Mouse (Mus musculus): Measurements from ENCODE around the gene Tekt1. TPM values are rescaled to one million over a fixed set of nuclear protein-coding genes. Genes with fewer than 3 reads are reported as not detected.

Tekt1 gene
- polyA plus RNA-seq, 1 experiment, result not detected

DNA sequence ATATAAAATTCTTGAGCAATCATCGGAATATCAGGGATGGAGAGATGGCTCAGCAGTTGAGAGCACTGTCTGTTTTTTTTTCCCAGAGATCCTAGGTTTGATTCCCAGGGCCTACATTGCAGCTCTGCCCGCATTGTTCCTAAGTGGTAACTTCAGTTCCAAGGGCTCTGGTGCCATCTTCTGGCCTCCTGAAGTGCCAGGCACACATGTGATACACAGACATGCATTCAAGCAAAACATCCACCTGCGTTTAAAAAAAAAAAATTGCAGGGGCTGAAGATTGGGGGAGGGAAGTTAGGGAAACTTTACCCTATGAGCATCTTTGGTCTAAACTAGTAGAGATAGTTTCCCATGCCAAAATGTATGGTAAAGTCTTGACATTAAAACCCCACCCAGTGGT lies 37.8 kb downstream of the Tekt1 start:
- no peak overlapping the region for H3K27ac ChIP-seq (ENCODE audit: control insufficient read depth, insufficient read depth, low read depth, low read length, poor library complexity)
- WGBS, result 53% methylated on average over 3 of the region's 3 CpGs
- no peak for TF ChIP-seq POLR2A (IDR thresholded peaks at IDR 0.05; ENCODE audit: borderline replicate concordance, control insufficient read depth, low read depth, low read length)
- TF ChIP-seq CTCF (IDR thresholded peaks at IDR 0.05; ENCODE audit: control insufficient read depth, insufficient read depth, low read length), result peak; percentile 61
- no peaks in the 10 kb centered on the region for H3K4me1 ChIP-seq (ENCODE audit: control insufficient read depth, insufficient read depth, low read length)
- H3K4me3 ChIP-seq (replicated peaks; ENCODE audit: control insufficient read depth, low read depth, low read length), result no peak overlapping the region

DNA sequence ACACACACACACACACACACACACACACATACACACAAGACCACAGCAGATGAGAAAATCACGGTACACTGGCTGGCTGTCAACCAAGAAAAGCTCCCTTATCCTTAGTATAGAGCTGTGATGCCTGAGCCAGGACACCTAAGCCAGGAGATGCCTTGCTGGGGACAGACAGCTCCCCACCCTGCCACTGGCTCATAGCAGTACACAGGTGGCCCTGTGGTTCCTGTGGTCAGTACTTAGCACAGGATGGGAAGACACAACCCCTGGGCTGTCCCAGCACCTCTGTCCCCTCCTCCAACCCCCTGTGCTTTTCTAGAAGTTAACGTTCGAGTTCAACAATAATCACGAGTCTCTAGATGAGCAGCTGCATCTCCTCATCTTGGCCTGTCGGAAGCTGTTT lies 44.2 kb downstream of the Tekt1 start:
- Histone ChIP-seq H3K27ac (ENCODE audit: control insufficient read depth, insufficient read depth, low read depth, low read length, poor library complexity) (no peak overlapping the region), H3K4me3 (replicated peaks; ENCODE audit: control insufficient read depth, low read depth, low read length) (no peak overlapping the region)
- WGBS, result 74% methylated on average over 5 of the region's 5 CpGs

GRCm38 (mm10) chr11:72314151-72314895 lies 47.9 kb downstream of the Tekt1 start, which contains the start of gene Fbxo39:
Gene Fbxo39, plus strand, starts transcription at chr11:72314444.
- 11% methylated on average over 42 of the region's 42 CpGs for WGBS
- H3K27ac ChIP-seq (ENCODE audit: control insufficient read depth, insufficient read depth, low read depth, low read length, poor library complexity), result no peak within 1 kb of the TSS; the same call in 1 of the 2 replicates
- H3K4me1 ChIP-seq (ENCODE audit: control insufficient read depth, insufficient read depth, low read length), result no peaks in the 10 kb centered on the region
- TF ChIP-seq POLR2A (IDR thresholded peaks at IDR 0.05; ENCODE audit: borderline replicate concordance, control insufficient read depth, low read depth, low read length), result no peak
- no peak for TF ChIP-seq CTCF (IDR thresholded peaks at IDR 0.05; ENCODE audit: control insufficient read depth, insufficient read depth, low read length)
- H3K4me3 ChIP-seq (replicated peaks; ENCODE audit: control insufficient read depth, low read depth, low read length), result no peak within 1 kb of the TSS

More for the DNA sequence above, 44.2 kb downstream of the Tekt1 start:
- TF ChIP-seq CTCF (IDR thresholded peaks at IDR 0.05; ENCODE audit: control insufficient read depth, insufficient read depth, low read length), result no peak
- no peak for TF ChIP-seq POLR2A (IDR thresholded peaks at IDR 0.05; ENCODE audit: borderline replicate concordance, control insufficient read depth, low read depth, low read length)
- no peaks in the 10 kb centered on the region for H3K4me1 ChIP-seq (ENCODE audit: control insufficient read depth, insufficient read depth, low read length)

GRCm38 (mm10) chr11:72311355-72312001 lies 50.8 kb downstream of the Tekt1 start:
- TF ChIP-seq POLR2A (IDR thresholded peaks at IDR 0.05; ENCODE audit: borderline replicate concordance, control insufficient read depth, low read depth, low read length) (no peak), CTCF (IDR thresholded peaks at IDR 0.05; ENCODE audit: control insufficient read depth, insufficient read depth, low read length) (no peak)
- no peaks in the 10 kb centered on the region for H3K4me1 ChIP-seq (ENCODE audit: control insufficient read depth, insufficient read depth, low read length)
- no peak overlapping the region for H3K4me3 ChIP-seq (replicated peaks; ENCODE audit: control insufficient read depth, low read depth, low read length)
- 82% methylated on average over 10 of the region's 10 CpGs for WGBS
- H3K27ac ChIP-seq (ENCODE audit: control insufficient read depth, insufficient read depth, low read depth, low read length, poor library complexity), result no peak overlapping the region; the same call in none of the 2 replicates

DNA sequence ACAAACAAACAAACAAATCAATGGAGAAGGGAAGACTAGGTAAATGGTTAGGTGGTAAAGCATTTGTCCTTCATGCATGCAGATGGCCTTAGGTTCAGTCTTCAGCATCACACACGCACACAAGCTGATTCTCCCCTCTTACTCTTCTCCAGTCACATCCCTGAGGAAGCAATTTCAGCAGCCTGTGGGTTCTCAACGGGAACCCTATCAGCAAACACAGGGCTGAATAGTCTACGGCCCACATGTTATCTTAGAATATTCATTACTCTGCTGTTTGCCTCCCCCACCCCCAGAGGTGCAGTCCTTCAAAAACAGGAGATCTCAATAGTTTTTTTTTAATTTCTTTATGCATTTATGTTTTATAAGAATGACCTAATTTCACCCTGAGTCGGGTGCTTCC lies 51.8 kb downstream of the Tekt1 start:
- TF ChIP-seq POLR2A (IDR thresholded peaks at IDR 0.05; ENCODE audit: borderline replicate concordance, control insufficient read depth, low read depth, low read length), result no peak
- TF ChIP-seq CTCF (IDR thresholded peaks at IDR 0.05; ENCODE audit: control insufficient read depth, insufficient read depth, low read length), result no peak
- WGBS, result 56% methylated on average over 4 of the region's 4 CpGs
- Histone ChIP-seq H3K4me1 (ENCODE audit: control insufficient read depth, insufficient read depth, low read length) (no peaks in the 10 kb centered on the region), H3K4me3 (replicated peaks; ENCODE audit: control insufficient read depth, low read depth, low read length) (no peak overlapping the region), H3K27ac (ENCODE audit: control insufficient read depth, insufficient read depth, low read depth, low read length, poor library complexity) (no peak overlapping the region)

DNA sequence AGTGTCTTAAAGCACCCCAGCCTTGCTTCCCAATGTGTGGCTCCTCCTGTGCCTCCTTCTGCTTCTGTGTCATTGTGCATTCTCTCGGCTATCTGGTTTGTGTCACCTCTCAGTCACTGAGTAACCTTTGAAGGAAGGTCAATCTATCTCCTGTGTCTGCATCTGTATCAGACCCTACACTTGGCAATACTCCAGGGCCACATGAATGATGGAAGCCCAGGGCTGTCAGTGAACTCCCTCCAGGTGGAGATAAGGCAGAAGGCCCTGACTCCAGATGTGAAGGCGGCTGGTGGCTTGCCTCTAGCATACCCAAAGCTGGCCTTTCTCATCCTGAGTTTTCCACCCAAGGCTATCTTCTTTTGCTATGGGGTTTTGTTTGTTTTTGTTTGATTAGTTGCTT lies 53.3 kb downstream of the Tekt1 start:
- no peak overlapping the region for H3K4me3 ChIP-seq (replicated peaks; ENCODE audit: control insufficient read depth, low read depth, low read length)
- TF ChIP-seq POLR2A (IDR thresholded peaks at IDR 0.05; ENCODE audit: borderline replicate concordance, control insufficient read depth, low read depth, low read length), result no peak
- TF ChIP-seq CTCF (IDR thresholded peaks at IDR 0.05; ENCODE audit: control insufficient read depth, insufficient read depth, low read length), result no peak
- no peaks in the 10 kb centered on the region for H3K4me1 ChIP-seq (ENCODE audit: control insufficient read depth, insufficient read depth, low read length)
- H3K27ac ChIP-seq (ENCODE audit: control insufficient read depth, insufficient read depth, low read depth, low read length, poor library complexity), result no peak overlapping the region
- 71% methylated on average over 2 of the region's 2 CpGs for WGBS

- Histone ChIP-seq H3K4me3 (replicated peaks; ENCODE audit: control insufficient read depth, low read depth, low read length) (no peak overlapping the region), H3K4me1 (ENCODE audit: control insufficient read depth, insufficient read depth, low read length) (no peaks in the 10 kb centered on the region), H3K27ac (ENCODE audit: control insufficient read depth, insufficient read depth, low read depth, low read length, poor library complexity) (no peak overlapping the region)
- 89% methylated on average over 5 of the region's 5 CpGs for WGBS
- TF ChIP-seq CTCF (IDR thresholded peaks at IDR 0.05; ENCODE audit: control insufficient read depth, insufficient read depth, low read length) (no peak), POLR2A (IDR thresholded peaks at IDR 0.05; ENCODE audit: borderline replicate concordance, control insufficient read depth, low read depth, low read length) (no peak)
These were observed 54.8 kb downstream of the Tekt1 start for GRCm38 (mm10) chr11:72307461-72307860.

- Histone ChIP-seq H3K4me3 (replicated peaks; ENCODE audit: control insufficient read depth, low read depth, low read length) (peak overlapping the region; percentile 79), H3K4me1 (ENCODE audit: control insufficient read depth, insufficient read depth, low read length) (no peaks in the 10 kb centered on the region; the same call in 1 of the 2 replicates), H3K27ac (ENCODE audit: control insufficient read depth, insufficient read depth, low read depth, low read length, poor library complexity) (no peak overlapping the region)
- no peak for TF ChIP-seq CTCF (IDR thresholded peaks at IDR 0.05; ENCODE audit: control insufficient read depth, insufficient read depth, low read length)
- no peak for TF ChIP-seq POLR2A (IDR thresholded peaks at IDR 0.05; ENCODE audit: borderline replicate concordance, control insufficient read depth, low read depth, low read length)
- WGBS, result 50% methylated on average over 7 of the region's 7 CpGs
These were observed 60.0 kb downstream of the Tekt1 start for GRCm38 (mm10) chr11:72302230-72302629.

All from bone marrow, adult 2 months (tissue).